Mouse (Mus musculus) gonadal fat pad, adult 2 months (tissue): ENCODE results near the gene Slc27a2. TPM values are rescaled to one million over a fixed set of nuclear protein-coding genes. Genes with fewer than 3 reads are reported as not detected.

Experiments
- DNase-seq: peaks from one replicate; pipeline ENCODE4 v3.0.0-alpha.2; 2012; ENCODE audit warnings: low read depth
- polyA plus RNA-seq: library from polyadenylated mRNA; depleted of rRNA; stranded (reverse); fragments of >200 nt; gene quantifications from 2 replicates; pipeline ENCODE4 v1.2.3, GENCODE M21; 2012

Slc27a2 gene
- polyA plus RNA-seq, 1 experiment: 19.9 TPM

- no peak for DNase-seq
Measured at GRCm38 (mm10) chr2:126553291-126553639, 1.1 kb downstream of the Slc27a2 start.

- DNase-seq: no peak
Measured at GRCm38 (mm10) chr2:126555533-126555932, 3.3 kb downstream of the Slc27a2 start.

GRCm38 (mm10) chr2:126560094-126560493 is 7.9 kb downstream of the Slc27a2 start:
- no peak for DNase-seq

GRCm38 (mm10) chr2:126563411-126564105 is 11.4 kb downstream of the Slc27a2 start:
- DNase-seq: peak; percentile 19

GRCm38 (mm10) chr2:126572163-126572562 is 20.0 kb downstream of the Slc27a2 start:
- no peak for DNase-seq

- no peak for DNase-seq
Measured at GRCm38 (mm10) chr2:126572747-126573146, 20.5 kb downstream of the Slc27a2 start.

- DNase-seq: no peak
Measured at GRCm38 (mm10) chr2:126575391-126576176, 23.4 kb downstream of the Slc27a2 start.

GRCm38 (mm10) chr2:126577362-126577761 is 25.2 kb downstream of the Slc27a2 start:
- no peak for DNase-seq

GRCm38 (mm10) chr2:126579282-126579681 is 27.1 kb downstream of the Slc27a2 start:
- DNase-seq: no peak

GRCm38 (mm10) chr2:126583960-126584359 is 31.8 kb downstream of the Slc27a2 start:
- no peak for DNase-seq

- no peak for DNase-seq
Measured at GRCm38 (mm10) chr2:126584621-126585369, 32.6 kb downstream of the Slc27a2 start.

GRCm38 (mm10) chr2:126587468-126587867 is 35.3 kb downstream of the Slc27a2 start:
- DNase-seq: no peak

- no peak for DNase-seq
Measured at GRCm38 (mm10) chr2:126591304-126591703, 39.1 kb downstream of the Slc27a2 start.

- DNase-seq: no peak
Measured at GRCm38 (mm10) chr2:126593831-126594610, 41.8 kb downstream of the Slc27a2 start.

GRCm38 (mm10) chr2:126596347-126597072 is 44.3 kb downstream of the Slc27a2 start:
- no peak for DNase-seq

- DNase-seq: no peak
Measured at GRCm38 (mm10) chr2:126597279-126598241, 45.4 kb downstream of the Slc27a2 start.

- no peak for DNase-seq
Measured at GRCm38 (mm10) chr2:126598359-126598758, 46.2 kb downstream of the Slc27a2 start.

- no peak for DNase-seq
Measured at GRCm38 (mm10) chr2:126599005-126599404, 46.8 kb downstream of the Slc27a2 start.

GRCm38 (mm10) chr2:126600533-126600932 is 48.3 kb downstream of the Slc27a2 start:
- no peak for DNase-seq
